Mouse (Mus musculus) hindbrain, embryonic 10.5 days (tissue): ENCODE measurements at regions not wholly inside any gene's neighbourhood (a gene's known extent, or its start where the extent isn't known, plus 50 kb on each side); places are given as distances from the start of the nearest gene placed in this dataset.

ENCODE experiments used
- DNase-seq: peaks from one replicate; pipeline ENCODE4 v3.0.0-alpha.2; 2017; ENCODE audit warnings: low spot score
- H3K27ac ChIP-seq: fragments of 300-500 bp; sonication (generic); 2 replicates; pipeline ENCODE4 v1.5.1; 2016; ENCODE audit warnings: mild to moderate bottlenecking, moderate library complexity
- H3K27me3 ChIP-seq: fragments of 300-500 bp; sonication (generic); 2 replicates; pipeline ENCODE4 v1.6.1; 2016; ENCODE audit warnings: mild to moderate bottlenecking; ENCODE audit not compliant: poor library complexity, insufficient read depth, severe bottlenecking
- H3K36me3 ChIP-seq: fragments of 300-500 bp; sonication (generic); 2 replicates; pipeline ENCODE4 v1.6.1; 2016; ENCODE audit warnings: mild to moderate bottlenecking, moderate library complexity
- H3K4me1 ChIP-seq: fragments of 300-500 bp; sonication (generic); replicated peaks from 2 replicates; pipeline ENCODE4 v1.6.1; 2016; ENCODE audit warnings: mild to moderate bottlenecking
- H3K4me3 ChIP-seq: fragments of 300-500 bp; sonication (generic); 2 replicates; pipeline ENCODE4 v1.5.1; 2016; ENCODE audit warnings: mild to moderate bottlenecking, moderate library complexity
- H3K9me3 ChIP-seq: fragments of 300-500 bp; sonication (generic); 2 replicates; pipeline ENCODE4 v1.6.1; 2016; ENCODE audit warnings: mild to moderate bottlenecking, moderate library complexity
- WGBS: fragments of 180-500 bp; shearing (Covaris S2); methylation state at CpG from one replicate; pipeline ENCODE4 v1.1.7; 2016; 5-methylcytosine and 5-hydroxymethylcytosine counted together

DNA sequence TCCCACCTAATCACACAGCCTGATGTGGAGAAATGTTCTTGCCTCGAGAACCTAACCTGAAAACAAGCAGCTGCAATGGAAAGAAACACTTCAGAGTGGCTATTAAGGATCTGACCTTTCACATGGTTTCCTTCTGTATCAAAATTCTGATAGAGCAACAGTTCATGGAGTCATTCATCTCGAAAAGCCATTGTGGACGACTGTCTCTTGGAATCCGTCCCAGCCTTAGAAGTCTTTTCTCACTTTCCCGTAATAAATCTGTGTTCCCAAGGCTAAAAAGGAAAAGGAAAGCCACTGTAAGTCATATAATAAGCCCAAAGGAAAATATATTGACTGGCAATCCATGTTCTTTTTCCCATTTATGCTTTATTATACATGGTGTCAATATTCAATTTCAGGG lies 291.4 kb upstream of the Nt5c1b start:
- H3K9me3 ChIP-seq = no peaks in the 10 kb centered on the region
- no peak overlapping the region for H3K27ac ChIP-seq
- H3K36me3 ChIP-seq = no peaks in the 10 kb centered on the region
- H3K27me3 ChIP-seq = no peaks in the 10 kb centered on the region
- H3K4me3 ChIP-seq = no peak overlapping the region
- no peak for DNase-seq
- no peaks in the 10 kb centered on the region for H3K4me1 ChIP-seq
- 84% methylated on average over 5 of the region's 5 CpGs for WGBS

DNA sequence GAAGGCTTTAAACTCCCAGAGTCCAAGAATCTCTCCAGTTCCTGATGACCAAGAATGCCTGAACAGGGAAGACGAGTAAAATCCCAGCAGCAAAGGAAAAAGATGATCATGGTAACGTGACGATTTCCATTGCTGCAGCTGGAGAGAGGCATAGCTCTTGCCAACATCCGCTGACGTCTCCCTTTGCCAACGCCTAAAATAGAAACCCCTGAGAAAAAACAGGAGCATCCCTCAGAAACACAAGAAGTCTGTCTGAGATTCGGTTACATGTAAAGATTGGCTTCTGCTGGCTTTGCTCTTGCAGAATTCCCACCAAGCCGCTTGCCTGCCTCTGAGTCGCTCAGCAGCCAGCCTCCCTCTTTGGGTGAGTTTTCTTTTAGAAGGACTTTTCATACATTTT lies 290.3 kb upstream of the Nt5c1b start:
- 91% methylated on average over 9 of the region's 9 CpGs for WGBS
- H3K36me3 ChIP-seq = no peaks in the 10 kb centered on the region
- DNase-seq = no peak
- no peaks in the 10 kb centered on the region for H3K9me3 ChIP-seq
- H3K27me3 ChIP-seq = no peaks in the 10 kb centered on the region
- no peak overlapping the region for H3K27ac ChIP-seq
- H3K4me1 ChIP-seq = no peaks in the 10 kb centered on the region
- H3K4me3 ChIP-seq = no peak overlapping the region

DNA sequence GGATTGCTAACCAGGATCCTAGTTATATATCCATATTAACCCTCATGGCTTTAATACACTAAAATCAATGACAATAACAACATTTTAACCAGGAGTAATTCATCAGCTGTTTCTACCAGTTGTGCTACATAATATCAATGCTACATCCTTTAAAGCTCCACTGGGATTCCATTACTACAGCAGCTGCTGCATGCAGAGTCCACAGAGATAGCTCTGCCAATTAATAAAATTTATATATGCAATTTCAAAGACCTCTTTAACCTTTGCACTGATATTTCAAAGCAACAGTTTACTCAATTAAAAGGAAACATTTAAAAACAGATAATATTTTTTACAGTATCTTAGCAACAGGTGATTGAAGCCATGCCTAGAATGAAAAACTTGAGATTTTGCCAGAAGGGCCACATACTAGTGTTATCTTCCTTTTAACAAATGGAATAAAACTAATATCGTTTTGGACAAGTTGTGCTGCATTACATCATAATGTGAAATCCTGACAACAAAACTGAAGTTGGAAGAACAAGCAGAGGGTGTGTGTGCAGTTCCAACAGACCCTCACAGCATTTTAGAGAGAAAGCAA lies 256.8 kb upstream of the Nt5c1b start:
- no peak overlapping the region for H3K4me3 ChIP-seq
- H3K4me1 ChIP-seq = no peaks in the 10 kb centered on the region
- WGBS = 80% methylated on average over 1 of the region's 1 CpGs
- no peak for DNase-seq
- H3K9me3 ChIP-seq = no peaks in the 10 kb centered on the region
- H3K27ac ChIP-seq = no peak overlapping the region
- H3K27me3 ChIP-seq = no peaks in the 10 kb centered on the region
- H3K36me3 ChIP-seq = no peaks in the 10 kb centered on the region

DNA sequence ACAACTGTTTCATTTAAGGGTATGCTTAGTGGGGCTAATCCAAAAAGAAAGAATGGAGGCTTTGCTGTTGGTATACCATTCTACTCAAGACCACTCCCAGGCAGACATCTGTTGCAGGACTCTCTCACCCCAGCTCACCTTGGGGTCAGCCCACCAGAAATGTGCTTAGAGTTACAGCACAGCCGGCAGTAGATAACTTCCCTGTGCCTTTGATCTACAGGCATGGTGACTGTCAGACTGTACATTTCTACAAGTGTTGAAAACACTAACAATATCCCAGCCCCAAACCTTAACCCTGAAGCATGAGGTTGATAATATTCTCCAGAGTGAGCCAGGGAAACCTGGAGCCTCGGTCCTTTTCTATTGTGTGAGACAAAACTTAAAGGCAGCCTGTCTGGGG lies 247.7 kb upstream of the Nt5c1b start:
- Histone ChIP-seq H3K27ac (no peak overlapping the region), H3K4me3 (no peak overlapping the region), H3K27me3 (no peaks in the 10 kb centered on the region), H3K36me3 (no peaks in the 10 kb centered on the region), H3K4me1 (no peaks in the 10 kb centered on the region), H3K9me3 (no peaks in the 10 kb centered on the region)
- 62% methylated on average over 2 of the region's 2 CpGs for WGBS
- DNase-seq = no peak

DNA sequence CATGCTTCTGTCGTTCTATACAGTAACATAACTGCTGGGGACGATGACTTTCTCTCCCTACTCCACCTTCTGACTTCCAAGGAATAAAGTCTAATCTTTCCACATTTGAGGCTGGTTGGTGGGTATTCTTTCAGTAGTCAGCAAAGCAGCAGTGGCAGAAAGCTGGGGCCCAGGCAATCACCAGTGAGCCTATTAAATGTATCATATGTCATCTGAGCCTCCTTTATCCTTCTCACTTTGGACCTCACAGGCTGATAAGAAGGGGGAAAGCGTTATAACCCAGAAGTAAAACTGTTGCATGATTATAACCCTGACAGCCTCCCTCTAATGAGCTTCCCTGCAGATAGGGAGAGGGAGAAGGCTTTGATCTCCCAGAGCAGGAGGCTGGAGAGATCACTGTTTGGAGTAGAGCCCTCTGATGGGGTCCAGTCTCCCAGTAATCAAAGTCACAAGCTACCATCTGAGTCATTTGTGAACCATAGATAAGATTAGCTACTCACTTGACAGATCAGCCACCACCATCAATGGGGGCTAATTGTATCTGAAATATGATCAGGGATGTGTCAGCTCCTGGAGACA lies 241.7 kb upstream of the Nt5c1b start:
- 62% methylated on average over 3 of the region's 3 CpGs for WGBS

DNA sequence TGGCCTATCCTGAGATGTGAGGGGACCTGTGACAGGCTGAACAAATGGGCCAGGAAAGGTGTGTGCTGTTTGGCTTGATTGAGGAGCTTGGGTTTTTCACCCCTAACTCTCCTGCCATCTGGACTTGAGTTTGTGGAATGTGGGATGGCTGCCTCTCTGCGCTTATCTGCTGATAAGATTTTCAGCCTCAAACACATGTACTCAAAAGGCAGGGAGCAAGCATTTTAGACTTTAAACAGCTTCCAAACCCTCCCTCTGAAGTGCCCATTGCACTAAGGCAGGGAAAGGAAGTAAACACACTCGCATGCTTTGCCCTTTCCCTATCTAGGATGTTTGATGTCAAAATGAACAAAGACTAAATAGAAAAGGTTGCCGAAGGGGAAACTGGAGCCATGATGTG lies 235.6 kb upstream of the Nt5c1b start:
- WGBS = 70% methylated on average over 3 of the region's 3 CpGs
- Histone ChIP-seq H3K36me3 (no peaks in the 10 kb centered on the region), H3K27me3 (no peaks in the 10 kb centered on the region), H3K9me3 (no peaks in the 10 kb centered on the region), H3K4me3 (no peak overlapping the region), H3K4me1 (no peaks in the 10 kb centered on the region), H3K27ac (no peak overlapping the region)
- DNase-seq = no peak

More for the DNA sequence above, 241.7 kb upstream of the Nt5c1b start:
- Histone ChIP-seq H3K9me3 (no peaks in the 10 kb centered on the region), H3K4me1 (no peaks in the 10 kb centered on the region), H3K27ac (no peak overlapping the region), H3K27me3 (no peaks in the 10 kb centered on the region), H3K36me3 (no peaks in the 10 kb centered on the region), H3K4me3 (no peak overlapping the region)
- no peak for DNase-seq

DNA sequence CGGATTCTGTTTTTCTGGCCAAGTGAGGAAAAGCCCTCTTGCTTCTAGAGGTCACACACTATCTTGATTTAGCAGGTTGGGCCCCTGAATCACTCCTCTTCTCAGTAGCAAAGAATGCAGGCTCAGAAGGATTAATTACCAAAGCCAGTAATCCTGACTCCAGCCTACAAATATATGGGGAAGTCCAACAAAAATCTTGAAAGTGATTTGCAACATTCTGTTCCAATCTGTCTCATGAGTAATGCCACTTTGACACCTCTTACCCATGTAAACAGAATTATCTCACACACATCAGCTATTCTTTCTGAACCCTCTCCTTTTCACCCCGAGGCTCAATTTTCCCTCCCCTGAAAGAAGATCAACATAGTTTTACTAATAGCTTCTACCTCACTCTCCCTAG lies 233.9 kb upstream of the Nt5c1b start:
- Histone ChIP-seq H3K27me3 (no peaks in the 10 kb centered on the region), H3K9me3 (no peaks in the 10 kb centered on the region), H3K4me3 (no peak overlapping the region), H3K27ac (no peak overlapping the region), H3K4me1 (no peaks in the 10 kb centered on the region), H3K36me3 (no peaks in the 10 kb centered on the region)
- WGBS = 65% methylated on average over 2 of the region's 2 CpGs
- no peak for DNase-seq

DNA sequence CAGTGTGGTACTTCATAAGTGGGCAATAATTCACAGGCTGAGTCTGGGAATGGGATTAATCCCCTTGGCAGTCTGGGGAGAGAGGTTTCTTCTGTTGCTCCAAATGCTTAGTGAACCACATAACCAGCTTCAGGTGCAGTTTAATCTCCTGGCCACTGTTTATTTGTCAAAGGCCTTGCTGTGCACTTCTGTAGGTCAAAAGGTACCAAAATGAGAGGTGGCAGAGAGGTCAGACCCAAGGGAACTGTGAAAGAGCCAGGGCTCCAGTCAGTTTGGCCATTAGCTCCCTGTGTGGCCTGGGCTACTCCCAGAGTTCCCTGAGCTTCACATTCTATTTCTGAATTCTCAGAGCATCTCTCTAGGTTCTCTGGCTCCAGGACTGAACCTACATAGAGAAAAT lies 229.6 kb upstream of the Nt5c1b start:
- DNase-seq = no peak
- Histone ChIP-seq H3K36me3 (no peaks in the 10 kb centered on the region), H3K4me3 (no peak overlapping the region), H3K27ac (no peak overlapping the region), H3K9me3 (no peaks in the 10 kb centered on the region), H3K27me3 (no peaks in the 10 kb centered on the region), H3K4me1 (no peaks in the 10 kb centered on the region)

DNA sequence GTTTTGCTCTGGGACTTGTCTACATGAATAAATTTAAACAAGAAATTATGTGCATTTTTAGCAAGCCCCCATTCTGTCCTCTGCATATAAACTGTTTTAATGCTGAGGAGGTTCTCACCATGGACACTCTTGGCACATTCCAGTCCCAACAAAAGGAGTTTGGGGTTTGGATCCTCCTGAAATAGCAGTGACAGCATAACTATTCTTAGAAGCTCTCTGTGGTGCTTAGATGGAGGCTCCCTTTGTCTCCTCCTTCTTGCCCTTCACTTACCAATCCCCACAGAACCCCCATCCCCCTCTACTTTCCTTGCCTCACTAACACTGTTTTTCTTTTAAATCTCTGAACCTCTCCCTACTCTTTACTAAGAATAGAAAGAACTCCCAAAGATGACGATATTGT lies 208.9 kb upstream of the Nt5c1b start:
- Histone ChIP-seq H3K27ac (no peak overlapping the region), H3K27me3 (no peaks in the 10 kb centered on the region), H3K9me3 (no peaks in the 10 kb centered on the region), H3K4me1 (no peaks in the 10 kb centered on the region), H3K36me3 (no peaks in the 10 kb centered on the region), H3K4me3 (no peak overlapping the region)
- no peak for DNase-seq
- 80% methylated on average over 1 of the region's 1 CpGs for WGBS

DNA sequence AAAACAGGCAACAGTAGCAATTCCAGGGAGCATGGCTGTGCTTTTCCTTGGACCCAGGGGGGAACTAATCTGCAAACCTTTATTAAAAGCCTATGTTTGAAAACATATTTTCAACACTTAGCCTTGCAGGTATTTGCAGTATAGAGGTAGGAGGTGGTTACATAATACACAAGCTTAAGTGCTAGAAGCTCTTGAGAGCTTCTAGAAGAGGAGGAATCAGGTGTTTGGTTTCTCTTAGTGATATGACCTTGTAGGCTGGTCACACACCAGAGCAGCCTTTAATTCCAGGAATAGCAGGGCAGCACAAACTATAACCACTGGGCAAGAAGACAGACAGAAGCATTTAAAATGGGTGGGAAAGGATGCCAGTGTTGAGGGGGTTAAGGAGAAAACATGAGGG lies 201.7 kb upstream of the Nt5c1b start:
- no peaks in the 10 kb centered on the region for H3K9me3 ChIP-seq
- no peaks in the 10 kb centered on the region for H3K4me1 ChIP-seq
- H3K27ac ChIP-seq = no peak overlapping the region
- no peaks in the 10 kb centered on the region for H3K36me3 ChIP-seq
- no peaks in the 10 kb centered on the region for H3K27me3 ChIP-seq
- H3K4me3 ChIP-seq = no peak overlapping the region
- DNase-seq = no peak

DNA sequence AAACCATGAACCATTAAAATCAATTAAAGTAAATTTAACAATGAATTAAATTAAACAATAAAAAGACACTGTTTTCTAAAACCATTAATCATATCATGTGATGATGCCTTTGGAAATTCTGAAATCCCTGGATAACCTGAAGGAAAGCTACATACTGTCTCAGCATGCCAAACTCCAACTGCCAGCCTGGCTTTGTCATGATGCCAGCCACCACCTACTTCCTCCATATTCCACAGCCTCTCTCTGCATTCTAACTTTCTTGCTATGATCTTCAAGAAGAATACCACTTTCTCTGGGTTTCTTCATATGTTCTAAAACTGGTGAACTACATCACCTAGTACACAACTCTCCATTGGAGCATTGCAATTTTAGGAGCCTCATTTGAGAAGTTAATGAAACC lies 201.2 kb upstream of the Nt5c1b start:
- Histone ChIP-seq H3K4me1 (no peaks in the 10 kb centered on the region), H3K36me3 (no peaks in the 10 kb centered on the region), H3K27ac (no peak overlapping the region), H3K27me3 (no peaks in the 10 kb centered on the region), H3K9me3 (no peaks in the 10 kb centered on the region), H3K4me3 (no peak overlapping the region)
- DNase-seq = no peak

DNA sequence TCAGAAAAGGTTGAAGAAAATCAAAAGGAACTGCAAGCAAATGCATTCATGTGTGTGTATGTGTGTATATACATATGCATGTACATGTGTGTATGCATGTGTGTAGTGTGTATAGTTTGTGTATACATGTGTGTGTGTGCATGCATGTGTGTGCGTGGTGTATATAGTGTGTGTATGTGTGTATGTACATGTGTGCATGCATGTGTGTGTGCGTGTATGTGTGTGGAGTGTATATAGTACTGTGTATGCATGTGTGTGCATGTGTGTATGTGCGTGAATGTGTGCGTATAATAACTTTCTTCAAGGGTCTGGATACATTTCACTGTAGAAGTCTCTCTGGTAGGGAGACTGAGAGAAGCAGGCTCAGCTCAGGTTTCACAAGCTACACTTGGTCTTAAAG lies 191.1 kb upstream of the Nt5c1b start:
- H3K4me1 ChIP-seq = no peaks in the 10 kb centered on the region
- no peaks in the 10 kb centered on the region for H3K9me3 ChIP-seq
- 95% methylated on average over 4 of the region's 4 CpGs for WGBS
- H3K27me3 ChIP-seq = no peaks in the 10 kb centered on the region
- H3K36me3 ChIP-seq = no peaks in the 10 kb centered on the region
- H3K4me3 ChIP-seq = no peak overlapping the region
- H3K27ac ChIP-seq = no peak overlapping the region
- no peak for DNase-seq

DNA sequence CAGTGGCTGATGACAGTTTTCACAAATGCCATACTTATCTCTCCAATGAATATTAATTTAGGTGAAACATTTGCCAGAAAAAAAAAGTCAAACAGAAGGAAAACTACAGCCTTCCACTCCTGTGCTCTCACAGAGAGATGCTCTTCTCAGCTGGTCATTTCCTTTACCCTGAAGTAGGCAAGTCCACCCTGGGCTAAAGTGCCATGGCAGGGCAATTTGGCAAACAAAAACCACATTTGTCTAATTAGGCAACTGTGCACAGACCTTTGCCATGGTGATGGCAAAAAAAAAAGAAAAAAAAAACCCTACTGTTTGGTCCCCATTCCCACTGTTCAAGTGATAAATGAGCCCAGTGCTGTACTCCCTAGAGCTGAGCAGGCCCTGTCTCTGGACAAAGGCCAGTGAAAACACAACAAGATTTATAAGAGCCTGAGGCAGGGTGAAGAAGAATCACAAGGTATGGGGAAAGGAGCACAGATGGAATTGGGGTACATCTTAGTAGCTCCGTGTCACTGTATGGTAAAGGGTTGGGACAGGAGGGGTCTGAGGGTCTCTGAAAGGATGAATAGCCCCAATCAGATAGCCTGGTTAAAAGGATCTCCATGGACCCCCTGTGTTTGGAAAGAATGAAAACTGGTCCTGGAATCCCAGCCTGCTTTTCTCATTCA lies 190.5 kb upstream of the Nt5c1b start:
- DNase-seq = no peak
- Histone ChIP-seq H3K36me3 (no peaks in the 10 kb centered on the region), H3K4me1 (no peaks in the 10 kb centered on the region), H3K27me3 (no peaks in the 10 kb centered on the region), H3K4me3 (no peak overlapping the region), H3K9me3 (no peaks in the 10 kb centered on the region), H3K27ac (no peak overlapping the region)
- 49% methylated on average over 1 of the region's 1 CpGs for WGBS
